ENCODE assay signal across 14 mouse cellular contexts in genomic region chr10:11841094-11841493, GRCm38 (mm10).
DNase-seq lines count a peak whose midpoint lies in the region; ATAC-seq lines count a peak whose summit lies in the region.
"Had no signal": no experiment of that assay in that cellular context is flagged by ENCODE, and none has a peak within 500 bp of the region (broad histone marks: within the 10 kb centered on the region; RNA-seq: fewer than 3 reads in every experiment).

No protein-coding gene starts in this region.

- H3K36me3 ChIP-seq in forebrain, embryonic 14.5 days (ENCODE audit: control insufficient read depth, insufficient read depth, low read length) = no peaks in the 10 kb centered on the region
- no peaks in the 10 kb centered on the region for H3K36me3 ChIP-seq in forebrain, embryonic 13.5 days (ENCODE audit: poor library complexity, severe bottlenecking)
- no peaks in the 10 kb centered on the region for H3K36me3 ChIP-seq in neural tube, embryonic 15.5 days
- H3K36me3 ChIP-seq: hindbrain, embryonic 10.5 days had no signal

- no peak overlapping the region for H3K9ac ChIP-seq in forebrain, embryonic 14.5 days (ENCODE audit: low read length)
- H3K9ac ChIP-seq in forebrain, embryonic 13.5 days = no peak overlapping the region
- no peak overlapping the region for H3K9ac ChIP-seq in neural tube, embryonic 15.5 days (replicated peaks)

- no peaks in the 10 kb centered on the region for H3K4me1 ChIP-seq in forebrain, embryonic 14.5 days (ENCODE audit: control insufficient read depth, insufficient read depth, low read length)
- H3K4me1 ChIP-seq in forebrain, embryonic 13.5 days = no peaks in the 10 kb centered on the region
- no peaks in the 10 kb centered on the region for H3K4me1 ChIP-seq in neural tube, embryonic 15.5 days

- no peak overlapping the region for H3K4me2 ChIP-seq in forebrain, embryonic 14.5 days (ENCODE audit: low read length)
- no peak overlapping the region for H3K4me2 ChIP-seq in forebrain, embryonic 13.5 days
- no peak overlapping the region for H3K4me2 ChIP-seq in neural tube, embryonic 15.5 days
- H3K4me2 ChIP-seq: heart, embryonic 11.5 days had no signal

- H3K9me3 ChIP-seq in forebrain, embryonic 14.5 days (replicated peaks; ENCODE audit: control insufficient read depth, low read length) = no peaks in the 10 kb centered on the region; the same call in 1 of the 2 replicates
- H3K9me3 ChIP-seq in forebrain, embryonic 13.5 days (replicated peaks) = no peaks in the 10 kb centered on the region
- H3K9me3 ChIP-seq in neural tube, embryonic 15.5 days (replicated peaks) = no peaks in the 10 kb centered on the region
- H3K9me3 ChIP-seq: hindbrain, embryonic 10.5 days had no signal

- 82% methylated on average over 5 of the region's 5 CpGs for WGBS in forebrain, embryonic 14.5 days
- WGBS in forebrain, embryonic 13.5 days = 77% methylated on average over 5 of the region's 5 CpGs
- WGBS in neural tube, embryonic 15.5 days = 88% methylated on average over 5 of the region's 5 CpGs

- peak; percentile 4 for DNase-seq in forebrain, embryonic 14.5 days (ENCODE audit: low spot score)
- DNase-seq in layer of hippocampus, adult 9-11 months = peak; percentile 7
- no peak for DNase-seq in layer of hippocampus, adult 9-10 months (ENCODE audit: low spot score)
- DNase-seq in cerebellum, postnatal 36 days = peak; percentile 3 to 32
- peak; percentile 7 to 27 for DNase-seq in right cerebral cortex, postnatal 36 days (ENCODE audit: low spot score in 2 of 2)
- DNase-seq: adrenal gland, adult 2 months; kidney, adult 2 months; thymus, adult 2 months had no signal

- no peak overlapping the region for H3K4me3 ChIP-seq in forebrain, embryonic 14.5 days (ENCODE audit: low read depth, low read length)
- no peak overlapping the region for H3K4me3 ChIP-seq in forebrain, embryonic 13.5 days
- no peak overlapping the region for H3K4me3 ChIP-seq in neural tube, embryonic 15.5 days (replicated peaks)
- H3K4me3 ChIP-seq: hindbrain, embryonic 10.5 days; myocyte had no signal

- no peak for ATAC-seq in forebrain, embryonic 14.5 days
- no peak for ATAC-seq in forebrain, embryonic 13.5 days
- no peak for ATAC-seq in neural tube, embryonic 15.5 days (ENCODE audit: low FRiP score)
- ATAC-seq in monocyte, adult 5-6 weeks (replicated peaks; ENCODE audit: insufficient number of reproducible peaks, low FRiP score, low TSS enrichment, poor library complexity, severe bottlenecking) = no peak

- no peaks in the 10 kb centered on the region for H3K27me3 ChIP-seq in forebrain, embryonic 14.5 days (replicated peaks; ENCODE audit: control insufficient read depth, insufficient read depth, low read length)
- H3K27me3 ChIP-seq in forebrain, embryonic 13.5 days = no peaks in the 10 kb centered on the region
- H3K27me3 ChIP-seq in neural tube, embryonic 15.5 days (replicated peaks) = no peaks in the 10 kb centered on the region

- H3K27ac ChIP-seq in forebrain, embryonic 14.5 days (ENCODE audit: low read depth, low read length) = no peak overlapping the region
- H3K27ac ChIP-seq in forebrain, embryonic 13.5 days = no peak overlapping the region
- no peak overlapping the region for H3K27ac ChIP-seq in neural tube, embryonic 15.5 days (replicated peaks)
- H3K27ac ChIP-seq: hindbrain, embryonic 10.5 days had no signal
